Mouse (Mus musculus) liver, adult 2 months (tissue): ENCODE results near the gene Il18bp.

Experiments
- CTCF ChIP-seq: fragments of 200-500 bp; IDR thresholded peaks from 2 replicates; pipeline ENCODE4 v1.5.1; 2011; ENCODE audit warnings: low read depth, low read length, control low read depth
- POLR2A ChIP-seq: fragments of 200-500 bp; IDR thresholded peaks from 2 replicates; pipeline ENCODE4 v1.6.1; 2011; ENCODE audit warnings: low read length, control low read depth; ENCODE audit not compliant: insufficient read depth; ENCODE audit errors: extremely low read depth

DNA sequence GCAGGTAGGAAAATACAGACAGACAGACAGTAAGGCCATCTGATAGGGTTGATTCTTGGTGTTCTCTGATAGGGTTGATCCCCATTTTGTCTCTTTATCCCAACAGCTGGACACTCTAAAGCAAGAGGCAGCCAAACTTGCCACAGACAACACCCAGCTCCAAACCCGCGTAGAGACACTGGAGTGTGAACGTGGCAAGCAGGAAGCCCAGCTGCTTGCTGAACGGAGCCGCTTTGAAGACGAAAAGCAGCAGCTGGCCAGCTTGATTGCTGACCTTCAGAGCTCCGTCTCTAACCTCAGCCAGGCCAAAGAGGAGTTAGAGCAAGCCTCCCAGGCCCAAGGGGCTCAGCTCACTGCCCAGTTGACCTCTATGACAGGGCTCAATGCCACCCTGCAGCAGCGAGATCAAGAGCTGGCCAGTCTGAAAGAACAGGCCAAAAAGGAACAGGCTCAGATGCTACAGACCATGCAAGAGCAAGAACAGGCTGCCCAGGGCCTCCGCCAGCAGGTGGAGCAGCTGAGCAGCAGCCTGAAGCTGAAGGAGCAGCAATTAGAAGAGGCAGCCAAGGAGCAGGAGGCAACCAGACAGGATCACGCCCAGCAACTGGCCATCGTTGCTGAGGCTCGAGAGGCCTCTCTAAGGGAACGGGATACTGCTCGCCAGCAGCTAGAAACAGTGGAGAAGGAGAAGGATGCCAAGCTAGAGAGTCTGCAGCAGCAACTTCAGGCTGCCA lies 20.1 kb downstream of the Il18bp start:
- TF ChIP-seq POLR2A (no peak), CTCF (peak; percentile 97)
